ENCODE assay signal across 8 mouse cellular contexts in the genomic region with DNA sequence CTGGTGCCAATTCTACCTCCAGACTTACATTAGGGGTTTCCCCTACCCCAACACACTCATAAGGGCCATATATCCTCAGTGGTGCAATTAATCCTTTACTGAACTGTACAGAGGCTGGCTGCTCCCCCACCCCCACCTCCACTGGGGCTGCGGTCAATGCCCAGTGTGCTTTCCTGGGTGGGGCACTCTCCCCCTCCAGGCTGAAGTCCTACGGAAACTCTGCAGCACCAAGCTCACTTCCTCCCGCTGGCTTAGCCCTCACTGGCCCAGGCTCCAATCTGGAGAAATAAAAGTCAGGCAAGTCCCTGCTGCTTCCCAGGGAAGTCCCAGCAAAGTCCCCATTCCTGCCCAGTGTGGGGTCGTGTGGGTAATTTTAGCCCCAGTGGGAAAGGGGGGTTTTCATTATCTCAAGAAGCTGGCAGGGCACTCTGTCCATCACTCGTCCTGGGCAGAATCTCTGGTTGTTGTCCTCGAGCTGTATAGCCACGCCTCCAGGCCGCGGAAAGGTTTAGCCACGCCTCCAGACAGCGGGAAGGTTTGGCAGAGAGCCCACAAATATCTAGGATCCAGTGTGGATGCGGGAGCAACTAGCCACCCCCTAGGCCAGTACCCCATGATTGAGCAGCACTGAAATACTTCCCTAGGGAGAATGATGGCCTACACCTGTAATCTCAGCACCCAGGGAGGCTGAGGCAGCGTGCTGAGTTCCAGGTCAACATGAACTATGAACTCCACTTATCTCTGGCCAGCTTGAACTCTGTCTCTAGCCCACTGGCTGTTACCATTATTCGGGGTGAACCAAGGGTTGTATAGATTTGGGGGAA. TPM values are rescaled to one million over a fixed set of nuclear protein-coding genes. Genes with fewer than 3 reads are reported as not detected.
A peak's percentile ranks its signal among the peaks of the same experiment; 100 is the strongest.
DNase-seq lines count a peak whose midpoint lies in the region; ATAC-seq and TF ChIP-seq lines count a peak whose summit lies in the region.

No protein-coding gene starts in this region.

- H3K4me3 ChIP-seq in kidney, adult 2 months (ENCODE audit: insufficient read depth, low read depth, low read length), result no peak overlapping the region

- peaks cover 9% of the 10 kb centered on the region; the same call in 1 of the 2 replicates for H3K4me1 ChIP-seq in kidney, adult 2 months (ENCODE audit: control insufficient read depth, insufficient read depth, low read length)

- H3K27ac ChIP-seq in kidney, adult 2 months (ENCODE audit: insufficient read depth, low read depth, low read length), result peak overlapping the region; percentile 37; the same call in 1 of the 2 replicates

- H3K36me3 ChIP-seq in kidney, adult 2 months (ENCODE audit: control insufficient read depth, insufficient read depth, low read length), result no peaks in the 10 kb centered on the region
- H3K36me3 ChIP-seq in splenic B cell, adult 2 months (ENCODE audit: control insufficient read depth, insufficient read depth, low read length, poor library complexity, severe bottlenecking), result no peaks in the 10 kb centered on the region

- TF ChIP-seq POLR2A in kidney, adult 2 months (IDR thresholded peaks at IDR 0.05; ENCODE audit: low read depth, low read length), result no peak

- WGBS in kidney, adult 2 months, result 16% methylated on average over 14 of the region's 14 CpGs

- no peak for TF ChIP-seq CTCF in kidney, adult 2 months (conservative IDR thresholded peaks at IDR 0.05; ENCODE audit: insufficient read depth, insufficient read length, low read depth, low read length)

- no peak for ATAC-seq in erythroblast, adult 5-6 weeks (replicated peaks; ENCODE audit: low FRiP score, poor library complexity, severe bottlenecking)

- no peaks in the 10 kb centered on the region for H3K27me3 ChIP-seq in kidney, adult 2 months (replicated peaks; ENCODE audit: control insufficient read depth, insufficient read depth, low read length)
- H3K27me3 ChIP-seq in splenic B cell, adult 2 months (ENCODE audit: control insufficient read depth, insufficient read depth, low read length, poor library complexity, severe bottlenecking), result no peaks in the 10 kb centered on the region

- peak; percentile 40 to 48 for DNase-seq in spleen, adult 18-20 months
- DNase-seq in spleen, postnatal 14 days (ENCODE audit: low spot score in 2 of 2), result no peak
- peak; percentile 58 to 60 for DNase-seq in heart, adult 9 months (ENCODE audit: low spot score in 2 of 2)
- peak; percentile 66 for DNase-seq in kidney, adult 2 months
- peak; percentile 52 for DNase-seq in lung, postnatal 14 days
- DNase-seq in splenic B cell, adult 2 months (ENCODE audit: low read depth, low spot score), result peak; percentile 55
- DNase-seq in cerebellum, postnatal 14 days, result no peak

RNA-seq across cellular contexts. Expression of a gene that starts 34.4 kb away (rescaled TPM):
- 283 and 352 TPM in 2 replicates for polyA plus RNA-seq in kidney, adult 2 months (2012; rRNA removed)
- 13.6 and 14.6 TPM in 2 replicates for total RNA-seq in erythroblast, adult 5-6 weeks (2015; ENCODE audit: low replicate concordance)
- total RNA-seq in erythroblast, adult 5-6 weeks (2017; ENCODE audit: low replicate concordance), result 11.8 and 18.5 TPM in 2 replicates

RNA-seq across cellular contexts. Expression of a gene that starts 49.8 kb away (rescaled TPM):
- polyA plus RNA-seq in kidney, adult 2 months (2012; rRNA removed), result 7.9 and 8.2 TPM in 2 replicates
- total RNA-seq in erythroblast, adult 5-6 weeks (2015; ENCODE audit: low replicate concordance), result 0.19 TPM in 1 of 2 replicates, not detected in the other
- total RNA-seq in erythroblast, adult 5-6 weeks (2017; ENCODE audit: low replicate concordance), result 5.5 and 5.9 TPM in 2 replicates

Comparison
In these comparisons a context has a peak if more than half of its experiments do, and no peak if none do; other contexts are left out.
1. DNase-seq: peak in spleen, adult 18-20 months (2 of 2), heart, adult 9 months (2 of 2), kidney, adult 2 months (single experiment), lung, postnatal 14 days (single experiment) and splenic B cell, adult 2 months (single experiment); none in spleen, postnatal 14 days (0 of 2) and cerebellum, postnatal 14 days (0 of 2).